Mouse (Mus musculus) lung, postnatal 14 days (tissue): ENCODE measurements around the gene Pgam1.
"Not testable (repeated sequence)": the region's sequence is repeated elsewhere in the genome, so short reads cannot be mapped to it uniquely, and the experiment has no call there.

ENCODE experiments used
- DNase-seq: peaks from one replicate; pipeline ENCODE4 v3.0.0; 2021

Pgam1 gene

GRCm38 (mm10) chr19:41911178-41912073 is at the start of gene Pgam1:
Gene Pgam1 (plus strand): TSS chr19:41911923.
- DNase-seq, result peak; percentile 97

- no peak for DNase-seq
These were observed 45.0 kb upstream of the Pgam1 start for GRCm38 (mm10) chr19:41866707-41867106.

- no peak for DNase-seq
These were observed 42.4 kb upstream of the Pgam1 start for GRCm38 (mm10) chr19:41869296-41869695.

- not testable (repeated sequence) for DNase-seq
These were observed 41.8 kb upstream of the Pgam1 start for GRCm38 (mm10) chr19:41869946-41870345.

GRCm38 (mm10) chr19:41872285-41872684 is 39.4 kb upstream of the Pgam1 start:
- no peak for DNase-seq

- DNase-seq, result no peak
These were observed 37.4 kb upstream of the Pgam1 start for GRCm38 (mm10) chr19:41874356-41874755.

GRCm38 (mm10) chr19:41881842-41882241 is 29.9 kb upstream of the Pgam1 start:
- no peak for DNase-seq

GRCm38 (mm10) chr19:41883882-41884281 is 27.8 kb upstream of the Pgam1 start:
- no peak for DNase-seq

GRCm38 (mm10) chr19:41888191-41888590 is 23.5 kb upstream of the Pgam1 start:
- DNase-seq, result no peak

- no peak for DNase-seq
These were observed 16.8 kb upstream of the Pgam1 start for GRCm38 (mm10) chr19:41894959-41895358.

- DNase-seq, result peak; percentile 79
These were observed 16.0 kb upstream of the Pgam1 start, which contains the start of gene Rrp12 for GRCm38 (mm10) chr19:41895460-41896318. Gene Rrp12 (minus strand): TSS chr19:41896173.

- no peak for DNase-seq
These were observed 15.4 kb upstream of the Pgam1 start for GRCm38 (mm10) chr19:41896319-41896711.

GRCm38 (mm10) chr19:41898860-41899259 is 12.9 kb upstream of the Pgam1 start:
- peak; percentile 40 for DNase-seq

GRCm38 (mm10) chr19:41900495-41901090 is 11.1 kb upstream of the Pgam1 start:
- DNase-seq, result no peak

- DNase-seq, result no peak
These were observed 10.0 kb upstream of the Pgam1 start for GRCm38 (mm10) chr19:41901696-41902095.

GRCm38 (mm10) chr19:41902848-41903593 is 8.7 kb upstream of the Pgam1 start:
- no peak for DNase-seq

GRCm38 (mm10) chr19:41905246-41905645 is 6.5 kb upstream of the Pgam1 start:
- DNase-seq, result no peak

- DNase-seq, result no peak
These were observed 5.2 kb upstream of the Pgam1 start for GRCm38 (mm10) chr19:41906311-41907078.

GRCm38 (mm10) chr19:41907079-41907760 is 4.5 kb upstream of the Pgam1 start:
- no peak for DNase-seq

GRCm38 (mm10) chr19:41908736-41909135 is 3.0 kb upstream of the Pgam1 start:
- DNase-seq, result no peak

GRCm38 (mm10) chr19:41910396-41910795 is 1.3 kb upstream of the Pgam1 start:
- no peak for DNase-seq
